Mouse (Mus musculus) layer of hippocampus, postnatal 10 days (tissue): ENCODE data around the gene Dsn1. TPM values are rescaled to one million over a fixed set of nuclear protein-coding genes. Genes with fewer than 3 reads are reported as not detected.

ENCODE experiments used
- DNase-seq, 2 experiments: peaks; one replicate each; pipeline ENCODE4 v3.0.0; 2021; ENCODE audit warnings: low spot score in 2 of 2
- total RNA-seq, 2 experiments: library from RNA; stranded (reverse); gene quantifications; 2 replicates each; pipeline ENCODE4 v1.2.3; 2021

Gene Dsn1
- total RNA-seq, 2 experiments from 2014 or later = 5.2 to 8.3 TPM

- DNase-seq = no peak
Measured at GRCm38 (mm10) chr2:156973316-156974100, 33.4 kb downstream of the Dsn1 start.

GRCm38 (mm10) chr2:156970253-156970652 is 36.7 kb downstream of the Dsn1 start:
- DNase-seq = no peak

- no peak for DNase-seq
Measured at GRCm38 (mm10) chr2:156968501-156968900, 38.5 kb downstream of the Dsn1 start.

DNA sequence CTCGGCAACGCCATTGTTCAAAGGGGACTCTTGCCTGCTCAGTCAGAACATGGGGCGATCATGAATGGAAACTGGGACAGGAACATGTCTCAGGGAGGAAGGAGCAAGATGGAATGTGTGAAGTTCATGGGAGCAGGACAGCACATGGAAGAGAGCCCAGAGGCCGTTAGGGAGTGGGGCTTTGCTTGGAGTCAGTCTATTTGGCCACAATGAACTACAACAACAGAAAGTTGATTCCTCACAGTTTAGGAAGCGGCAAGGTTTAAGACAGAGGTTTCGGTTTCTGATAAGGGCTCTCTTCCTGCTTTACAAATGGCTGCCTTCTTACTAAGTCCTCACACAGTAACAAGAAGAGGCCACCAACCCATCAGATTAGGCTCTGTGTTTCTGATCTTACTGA is 39.6 kb downstream of the Dsn1 start:
- no peak for DNase-seq

- DNase-seq = no peak
Measured at GRCm38 (mm10) chr2:156963891-156964290, 43.1 kb downstream of the Dsn1 start.

DNA sequence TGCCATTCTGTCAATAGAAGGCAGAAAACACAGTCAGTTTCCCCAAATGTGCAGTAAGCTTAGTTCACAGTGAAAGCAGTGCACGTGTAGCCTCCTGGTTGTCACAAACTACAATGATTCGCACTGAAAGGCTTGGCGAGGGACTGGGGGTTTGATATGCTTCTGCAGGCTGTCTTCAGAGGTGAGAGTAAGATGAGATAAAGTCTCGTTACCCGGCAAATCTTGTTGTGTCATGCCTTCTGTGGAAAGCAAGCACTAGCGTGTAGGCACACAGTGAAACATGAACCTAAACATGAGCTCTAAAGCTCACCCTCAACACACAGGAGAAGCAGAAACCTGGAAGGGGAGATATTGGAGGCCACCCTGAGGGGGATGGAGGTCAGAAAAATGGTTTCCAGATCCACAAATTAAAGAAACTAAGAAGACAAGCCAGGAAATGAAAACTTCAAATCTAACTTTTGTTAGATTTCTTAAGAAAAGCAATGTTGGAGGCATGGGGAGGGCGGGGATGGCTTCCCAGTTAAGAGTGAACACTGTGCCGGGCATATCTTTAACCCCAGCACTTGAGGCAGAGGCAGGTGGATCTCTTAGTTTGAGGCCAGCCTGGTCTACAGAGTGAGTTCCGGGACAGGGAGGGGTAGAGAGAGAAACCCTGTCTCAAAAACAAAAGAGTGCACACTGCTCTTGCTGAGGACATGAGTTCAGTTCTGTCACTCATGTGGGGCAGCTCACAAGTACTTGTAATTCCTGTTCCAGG is 48.3 kb downstream of the Dsn1 start:
- no peak for DNase-seq

GRCm38 (mm10) chr2:156957035-156957434 is 49.9 kb downstream of the Dsn1 start:
- no peak for DNase-seq

- no peak for DNase-seq
Measured at GRCm38 (mm10) chr2:156956306-156956705, 50.6 kb downstream of the Dsn1 start.

GRCm38 (mm10) chr2:156954463-156954862 is 52.5 kb downstream of the Dsn1 start:
- DNase-seq = no peak

- no peak for DNase-seq
Measured at GRCm38 (mm10) chr2:156951301-156952094, 55.5 kb downstream of the Dsn1 start.

GRCm38 (mm10) chr2:156950816-156951215 is 56.1 kb downstream of the Dsn1 start:
- no peak for DNase-seq

Other genes starting within 250 kb of the Dsn1 start
- gene Myl9, start 231.7 kb downstream of the Dsn1 start, total RNA-seq = 10 to 100 TPM; 21.4 to 23.4 TPM
- gene Tgif2, start 167.1 kb downstream of the Dsn1 start, total RNA-seq = 1 to 10 TPM; 5.0 to 5.6 TPM
- gene 4930518I15Rik, start 149.2 kb downstream of the Dsn1 start, total RNA-seq = 1 to 10 TPM; 3.6 to 3.8 TPM
- 100 to 1,000 TPM; 117 to 127 TPM for gene Rab5if, start 144.0 kb downstream of the Dsn1 start, total RNA-seq
- gene Sla2, start 120.0 kb downstream of the Dsn1 start, total RNA-seq = under 1 TPM; 0.23 to 0.25 TPM
- gene Ndrg3, start 15.1 kb downstream of the Dsn1 start, total RNA-seq = 100 to 1,000 TPM; 360 to 416 TPM
- 10 to 100 TPM; 74.1 to 79.6 TPM for gene Soga1, start 72.1 kb upstream of the Dsn1 start, total RNA-seq
- gene Tldc2, start 79.9 kb upstream of the Dsn1 start, total RNA-seq = not detected
- 10 to 100 TPM; 14.6 TPM for gene Samhd1, start 128.1 kb upstream of the Dsn1 start, total RNA-seq
- 1 to 10 TPM; 2.5 to 3.4 TPM for gene Rbl1, start 197.4 kb upstream of the Dsn1 start, total RNA-seq